Mouse (Mus musculus): ENCODE data around the gene Nacc1.
A peak's percentile ranks its signal among the peaks of the same experiment; 100 is the strongest.

- TF ChIP-seq CTCF (IDR thresholded peaks at IDR 0.05; ENCODE audit: borderline replicate concordance, insufficient read depth, low read length) (peak; percentile 66; the same call in 1 of the 2 replicates), POLR2A (IDR thresholded peaks at IDR 0.05; ENCODE audit: low read depth, low read length) (no peak)
Measured at GRCm38 (mm10) chr8:84699861-84700322, 12.2 kb upstream of the Nacc1 start.

Data from embryonic fibroblast, embryonic 13.5 days (primary cell).